Mouse (Mus musculus): ENCODE results near the gene Dgkg. TPM values are rescaled to one million over a fixed set of nuclear protein-coding genes. Genes with fewer than 3 reads are reported as not detected.

Gene Dgkg
- polyA plus RNA-seq, 1 experiment from 2014 or later, result 0.35 TPM

- no peak overlapping the region for H3K4me2 ChIP-seq
- 79% methylated on average over 4 of the region's 4 CpGs for WGBS
- H3K27me3 ChIP-seq, result peaks cover 3% of the 10 kb centered on the region; the same call in 1 of the 2 replicates
- no peaks in the 10 kb centered on the region for H3K4me1 ChIP-seq
- no peaks in the 10 kb centered on the region for H3K9me3 ChIP-seq
- ATAC-seq (ENCODE audit: insufficient number of reproducible peaks, low FRiP score, low TSS enrichment, low read depth), result no peak
- no peak overlapping the region for H3K9ac ChIP-seq
- no peak overlapping the region for H3K27ac ChIP-seq
- no peak overlapping the region for H3K4me3 ChIP-seq
- H3K36me3 ChIP-seq, result no peaks in the 10 kb centered on the region
Measured at GRCm38 (mm10) chr16:22664033-22664432, 7.0 kb upstream of the Dgkg start.

- no peaks in the 10 kb centered on the region for H3K4me1 ChIP-seq
- WGBS, result 27% methylated on average over 2 of the region's 2 CpGs
- H3K27ac ChIP-seq, result no peak overlapping the region
- H3K9me3 ChIP-seq, result no peaks in the 10 kb centered on the region
- H3K4me2 ChIP-seq, result no peak overlapping the region
- no peaks in the 10 kb centered on the region for H3K36me3 ChIP-seq
- no peak for ATAC-seq (ENCODE audit: insufficient number of reproducible peaks, low FRiP score, low TSS enrichment, low read depth)
- peaks cover 12% of the 10 kb centered on the region for H3K27me3 ChIP-seq
- no peak overlapping the region for H3K9ac ChIP-seq
- H3K4me3 ChIP-seq, result no peak overlapping the region
Measured at GRCm38 (mm10) chr16:22663136-22663535, 6.1 kb upstream of the Dgkg start.

- 36% methylated on average over 5 of the region's 5 CpGs for WGBS
- peaks cover 32% of the 10 kb centered on the region for H3K27me3 ChIP-seq
Measured at GRCm38 (mm10) chr16:22661076-22661475, 4.1 kb upstream of the Dgkg start.

GRCm38 (mm10) chr16:22657874-22658789, 1.1 kb upstream of the Dgkg start:
- Histone ChIP-seq H3K9me3 (no peaks in the 10 kb centered on the region), H3K27me3 (peaks cover 46% of the 10 kb centered on the region), H3K4me2 (no peak overlapping the region), H3K36me3 (no peaks in the 10 kb centered on the region), H3K4me3 (no peak overlapping the region), H3K27ac (no peak overlapping the region), H3K4me1 (peaks cover 12% of the 10 kb centered on the region), H3K9ac (no peak overlapping the region)
- 64% methylated on average over 16 of the region's 16 CpGs for WGBS
- ATAC-seq (ENCODE audit: insufficient number of reproducible peaks, low FRiP score, low TSS enrichment, low read depth), result no peak

More at GRCm38 (mm10) chr16:22661076-22661475, 4.1 kb upstream of the Dgkg start:
- H3K36me3 ChIP-seq, result no peaks in the 10 kb centered on the region
- no peak overlapping the region for H3K9ac ChIP-seq
- H3K9me3 ChIP-seq, result no peaks in the 10 kb centered on the region
- H3K4me3 ChIP-seq, result no peak overlapping the region
- ATAC-seq (ENCODE audit: insufficient number of reproducible peaks, low FRiP score, low TSS enrichment, low read depth), result no peak
- no peak overlapping the region for H3K4me2 ChIP-seq
- H3K27ac ChIP-seq, result no peak overlapping the region
- H3K4me1 ChIP-seq, result peaks cover 12% of the 10 kb centered on the region

GRCm38 (mm10) chr16:22655812-22656211, 1.2 kb downstream of the Dgkg start:
- Histone ChIP-seq H3K9me3 (no peaks in the 10 kb centered on the region), H3K27ac (no peak overlapping the region), H3K4me3 (no peak overlapping the region), H3K4me2 (no peak overlapping the region), H3K9ac (no peak overlapping the region), H3K4me1 (peaks cover 12% of the 10 kb centered on the region), H3K27me3 (peaks cover 46% of the 10 kb centered on the region), H3K36me3 (no peaks in the 10 kb centered on the region)
- 13% methylated on average over 11 of the region's 11 CpGs for WGBS
- ATAC-seq (ENCODE audit: insufficient number of reproducible peaks, low FRiP score, low TSS enrichment, low read depth), result no peak

- Histone ChIP-seq H3K9me3 (no peaks in the 10 kb centered on the region), H3K4me1 (peaks cover 12% of the 10 kb centered on the region), H3K4me3 (no peak overlapping the region), H3K9ac (no peak overlapping the region), H3K4me2 (no peak overlapping the region), H3K27me3 (peaks cover 46% of the 10 kb centered on the region), H3K27ac (no peak overlapping the region), H3K36me3 (no peaks in the 10 kb centered on the region)
- WGBS, result 50% methylated on average over 5 of the region's 5 CpGs
- no peak for ATAC-seq (ENCODE audit: insufficient number of reproducible peaks, low FRiP score, low TSS enrichment, low read depth)
Measured at GRCm38 (mm10) chr16:22655223-22655622, 1.8 kb downstream of the Dgkg start.

GRCm38 (mm10) chr16:22654477-22654835, 2.6 kb downstream of the Dgkg start:
- peaks cover 46% of the 10 kb centered on the region for H3K27me3 ChIP-seq

GRCm38 (mm10) chr16:22653817-22654476, 3.1 kb downstream of the Dgkg start:
- H3K9ac ChIP-seq, result no peak overlapping the region
- no peak overlapping the region for H3K4me3 ChIP-seq
- no peak for ATAC-seq (ENCODE audit: insufficient number of reproducible peaks, low FRiP score, low TSS enrichment, low read depth)
- no peaks in the 10 kb centered on the region for H3K9me3 ChIP-seq
- peaks cover 12% of the 10 kb centered on the region for H3K4me1 ChIP-seq
- no peak overlapping the region for H3K4me2 ChIP-seq
- WGBS, result 86% methylated on average over 11 of the region's 11 CpGs
- H3K27me3 ChIP-seq, result peaks cover 42% of the 10 kb centered on the region
- H3K36me3 ChIP-seq, result no peaks in the 10 kb centered on the region
- H3K27ac ChIP-seq, result no peak overlapping the region

More at GRCm38 (mm10) chr16:22654477-22654835, 2.6 kb downstream of the Dgkg start:
- Histone ChIP-seq H3K9me3 (no peaks in the 10 kb centered on the region), H3K4me2 (no peak overlapping the region), H3K4me3 (no peak overlapping the region), H3K9ac (no peak overlapping the region), H3K36me3 (no peaks in the 10 kb centered on the region), H3K27ac (no peak overlapping the region), H3K4me1 (peaks cover 12% of the 10 kb centered on the region)
- ATAC-seq (ENCODE audit: insufficient number of reproducible peaks, low FRiP score, low TSS enrichment, low read depth), result no peak
- WGBS, result 55% methylated on average over 2 of the region's 2 CpGs

GRCm38 (mm10) chr16:22651244-22651643, 5.8 kb downstream of the Dgkg start:
- 67% methylated on average over 3 of the region's 3 CpGs for WGBS
- ATAC-seq (ENCODE audit: insufficient number of reproducible peaks, low FRiP score, low TSS enrichment, low read depth), result no peak

GRCm38 (mm10) chr16:22645256-22645655, 11.8 kb downstream of the Dgkg start:
- no peak overlapping the region for H3K4me2 ChIP-seq
- no peaks in the 10 kb centered on the region for H3K4me1 ChIP-seq
- no peaks in the 10 kb centered on the region for H3K27me3 ChIP-seq
- no peaks in the 10 kb centered on the region for H3K36me3 ChIP-seq
- no peak overlapping the region for H3K27ac ChIP-seq
- no peak overlapping the region for H3K9ac ChIP-seq
- 88% methylated on average over 1 of the region's 1 CpGs for WGBS
- H3K4me3 ChIP-seq, result no peak overlapping the region
- H3K9me3 ChIP-seq, result no peaks in the 10 kb centered on the region
- no peak for ATAC-seq (ENCODE audit: insufficient number of reproducible peaks, low FRiP score, low TSS enrichment, low read depth)

More at GRCm38 (mm10) chr16:22651244-22651643, 5.8 kb downstream of the Dgkg start:
- Histone ChIP-seq H3K4me3 (no peak overlapping the region), H3K27ac (no peak overlapping the region), H3K4me2 (no peak overlapping the region), H3K9me3 (no peaks in the 10 kb centered on the region), H3K36me3 (no peaks in the 10 kb centered on the region), H3K4me1 (peaks cover 1% of the 10 kb centered on the region; the same call in 1 of the 2 replicates), H3K27me3 (peaks cover 15% of the 10 kb centered on the region), H3K9ac (no peak overlapping the region)

- Histone ChIP-seq H3K36me3 (no peaks in the 10 kb centered on the region), H3K27ac (no peak overlapping the region), H3K9me3 (no peaks in the 10 kb centered on the region), H3K4me2 (no peak overlapping the region), H3K4me1 (no peaks in the 10 kb centered on the region), H3K4me3 (no peak overlapping the region), H3K27me3 (no peaks in the 10 kb centered on the region), H3K9ac (no peak overlapping the region)
- WGBS, result 68% methylated on average over 8 of the region's 8 CpGs
- no peak for ATAC-seq (ENCODE audit: insufficient number of reproducible peaks, low FRiP score, low TSS enrichment, low read depth)
Measured at GRCm38 (mm10) chr16:22643460-22643859, 13.6 kb downstream of the Dgkg start.

GRCm38 (mm10) chr16:22642953-22643352, 14.1 kb downstream of the Dgkg start:
- Histone ChIP-seq H3K36me3 (no peaks in the 10 kb centered on the region), H3K4me2 (no peak overlapping the region), H3K9ac (no peak overlapping the region), H3K4me3 (no peak overlapping the region), H3K4me1 (no peaks in the 10 kb centered on the region), H3K9me3 (no peaks in the 10 kb centered on the region), H3K27me3 (no peaks in the 10 kb centered on the region), H3K27ac (no peak overlapping the region)
- 85% methylated on average over 6 of the region's 6 CpGs for WGBS
- ATAC-seq (ENCODE audit: insufficient number of reproducible peaks, low FRiP score, low TSS enrichment, low read depth), result no peak
